Mouse (Mus musculus) bone marrow macrophage, adult 2 months (primary cell): Measurements from ENCODE around the gene Miga1.

Experiments
- CTCF ChIP-seq: IDR thresholded peaks from 2 replicates; pipeline ENCODE4 v1.5.1; 2012; ENCODE audit warnings: low read depth, mild to moderate bottlenecking, low read length, moderate library complexity
- POLR2A ChIP-seq: IDR thresholded peaks from 2 replicates; pipeline ENCODE4 v1.6.1; 2012; ENCODE audit warnings: mild to moderate bottlenecking, low read depth, low read length, borderline replicate concordance

DNA sequence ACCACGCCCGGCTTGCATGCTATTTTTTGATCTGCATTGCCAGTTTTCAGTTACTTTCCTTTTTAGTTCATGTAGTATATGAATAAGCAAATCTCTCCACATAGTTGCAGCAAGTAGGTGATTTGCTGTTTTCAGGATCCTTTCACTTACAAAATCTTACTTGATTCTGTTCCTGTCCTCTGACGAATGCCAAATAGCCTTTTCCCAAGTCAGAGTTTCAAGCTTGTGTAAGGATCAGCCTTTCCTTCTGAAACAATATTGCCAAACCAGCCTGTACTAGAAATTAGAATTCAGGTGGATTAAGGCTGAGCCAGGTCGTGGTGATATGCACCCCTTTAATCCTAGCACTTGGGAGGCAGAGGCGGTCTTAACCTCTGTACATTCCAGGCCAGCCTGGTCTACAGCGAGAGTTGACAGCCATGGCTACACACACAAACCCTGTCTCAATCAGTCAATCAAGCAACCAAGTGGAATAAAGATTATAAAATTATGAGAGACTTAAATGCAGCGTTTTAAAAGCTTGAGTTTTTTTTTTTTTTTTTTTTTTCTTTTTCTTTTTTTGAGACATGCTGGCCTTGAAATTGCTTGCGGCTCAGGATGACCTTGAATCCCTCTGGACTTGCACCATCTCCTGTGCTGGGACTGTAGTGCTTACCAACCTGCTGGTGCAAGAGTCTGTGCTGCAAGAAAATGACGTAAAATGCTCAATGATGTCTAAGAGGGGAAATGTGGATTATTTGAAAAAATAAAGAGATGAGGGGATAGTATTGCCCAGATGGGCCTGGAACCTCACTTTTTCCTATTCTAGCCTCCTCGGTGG is 8.0 kb upstream of the Miga1 start:
- TF ChIP-seq CTCF (no peak), POLR2A (no peak)
